Mouse (Mus musculus) midbrain, embryonic 12.5 days (tissue): ENCODE measurements at regions not wholly inside any gene's neighbourhood (a gene's known extent, or its start where the extent isn't known, plus 50 kb on each side); places are given as distances from the start of the nearest gene placed in this dataset.

ENCODE experiments used
- ATAC-seq: fragments of 200-750 bp; cut with Nextera tagmentation; 2 replicates; pipeline ENCODE4 v1.8.0; 2017; ENCODE audit warnings: low read depth, moderate TSS enrichment, moderate library complexity; ENCODE audit not compliant: low FRiP score
- H3K27ac ChIP-seq: fragments of 300-500 bp; sonication (generic); replicated peaks from 2 replicates; pipeline ENCODE4 v1.5.1; 2016; ENCODE audit warnings: mild to moderate bottlenecking
- H3K27me3 ChIP-seq: fragments of 300-500 bp; sonication (generic); 2 replicates; pipeline ENCODE4 v1.6.1; 2016; ENCODE audit warnings: mild to moderate bottlenecking
- H3K36me3 ChIP-seq: fragments of 300-500 bp; sonication (generic); 2 replicates; pipeline ENCODE4 v1.6.1; 2016
- H3K4me1 ChIP-seq: fragments of 300-500 bp; sonication (generic); 2 replicates; pipeline ENCODE4 v1.6.1; 2016
- H3K4me2 ChIP-seq: fragments of 300-500 bp; sonication (generic); replicated peaks from 2 replicates; pipeline ENCODE4 v1.6.1; 2016; ENCODE audit warnings: mild to moderate bottlenecking, moderate library complexity
- H3K4me3 ChIP-seq: fragments of 300-500 bp; sonication (generic); 2 replicates; pipeline ENCODE4 v1.5.1; 2016; ENCODE audit warnings: mild to moderate bottlenecking
- H3K9ac ChIP-seq: fragments of 300-500 bp; sonication (generic); replicated peaks from 2 replicates; pipeline ENCODE4 v1.6.1; 2016; ENCODE audit warnings: mild to moderate bottlenecking, moderate library complexity
- H3K9me3 ChIP-seq: fragments of 300-500 bp; sonication (generic); 2 replicates; pipeline ENCODE4 v1.6.1; 2016; ENCODE audit warnings: mild to moderate bottlenecking
- WGBS: fragments of 180-500 bp; shearing (Covaris S2); methylation state at CpG from one replicate; pipeline ENCODE4 v1.1.7; 2016; 5-methylcytosine and 5-hydroxymethylcytosine counted together

GRCm38 (mm10) chr3:41350331-41350730 lies 205.2 kb upstream of the Jade1 start:
- no peak overlapping the region for H3K27ac ChIP-seq
- no peaks in the 10 kb centered on the region for H3K27me3 ChIP-seq
- no peaks in the 10 kb centered on the region for H3K9me3 ChIP-seq
- no peaks in the 10 kb centered on the region for H3K4me1 ChIP-seq
- no peak for ATAC-seq
- WGBS = 78% methylated on average over 3 of the region's 3 CpGs
- no peaks in the 10 kb centered on the region for H3K36me3 ChIP-seq
- no peak overlapping the region for H3K4me2 ChIP-seq
- H3K9ac ChIP-seq = no peak overlapping the region
- no peak overlapping the region for H3K4me3 ChIP-seq

DNA sequence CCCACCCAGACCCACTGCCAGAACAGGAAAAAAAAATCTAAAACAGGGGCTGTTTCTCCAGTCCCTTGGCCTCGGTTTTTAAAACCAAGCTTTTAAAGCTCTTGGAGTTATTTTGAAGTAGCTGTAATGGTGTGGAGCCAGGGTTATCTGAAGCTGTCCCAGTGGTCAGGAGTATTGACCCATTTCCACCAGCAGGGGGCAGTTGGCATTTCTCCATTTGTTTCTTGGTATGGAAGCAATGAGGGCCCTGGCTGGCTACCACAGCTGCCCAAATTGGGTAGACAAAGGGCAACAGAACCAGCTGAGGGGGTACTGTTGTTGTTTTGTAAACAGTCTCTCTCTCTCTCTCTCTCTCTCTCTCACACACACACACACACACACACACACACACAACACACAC lies 206.7 kb upstream of the Jade1 start:
- no peak overlapping the region for H3K4me2 ChIP-seq
- no peaks in the 10 kb centered on the region for H3K9me3 ChIP-seq
- no peaks in the 10 kb centered on the region for H3K27me3 ChIP-seq
- no peaks in the 10 kb centered on the region for H3K36me3 ChIP-seq
- H3K27ac ChIP-seq = no peak overlapping the region
- H3K9ac ChIP-seq = no peak overlapping the region
- no peaks in the 10 kb centered on the region for H3K4me1 ChIP-seq
- ATAC-seq = no peak
- H3K4me3 ChIP-seq = no peak overlapping the region
- 55% methylated on average over 1 of the region's 1 CpGs for WGBS

GRCm38 (mm10) chr3:41346863-41347262 lies 208.7 kb upstream of the Jade1 start:
- no peak overlapping the region for H3K27ac ChIP-seq
- H3K4me2 ChIP-seq = no peak overlapping the region
- no peaks in the 10 kb centered on the region for H3K4me1 ChIP-seq
- ATAC-seq = no peak
- 51% methylated on average over 5 of the region's 5 CpGs for WGBS
- H3K36me3 ChIP-seq = no peaks in the 10 kb centered on the region
- no peaks in the 10 kb centered on the region for H3K27me3 ChIP-seq
- no peak overlapping the region for H3K9ac ChIP-seq
- no peak overlapping the region for H3K4me3 ChIP-seq
- H3K9me3 ChIP-seq = no peaks in the 10 kb centered on the region

DNA sequence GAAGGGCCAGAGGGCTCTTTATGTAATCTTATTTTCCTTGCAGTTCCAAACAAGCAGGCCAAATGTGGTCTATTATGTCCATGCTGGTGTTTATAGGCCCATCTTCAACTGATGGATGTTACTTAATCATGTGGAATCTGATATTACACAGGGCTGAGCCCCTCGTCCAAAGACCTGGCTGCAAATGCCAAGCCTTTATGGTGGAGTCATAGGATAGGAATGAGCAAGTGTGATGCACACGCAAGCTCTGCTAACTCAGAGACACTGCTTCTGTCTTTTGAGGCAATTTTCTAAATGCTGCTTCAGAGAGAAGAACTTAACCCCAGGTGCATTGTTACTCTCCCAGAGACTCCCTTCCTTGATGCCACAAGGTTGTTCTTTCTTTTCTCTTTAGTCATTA lies 212.1 kb upstream of the Jade1 start:
- WGBS = 81% methylated on average over 2 of the region's 2 CpGs
- Histone ChIP-seq H3K9ac (no peak overlapping the region), H3K27ac (no peak overlapping the region), H3K4me1 (no peaks in the 10 kb centered on the region), H3K36me3 (no peaks in the 10 kb centered on the region), H3K4me3 (no peak overlapping the region), H3K9me3 (no peaks in the 10 kb centered on the region), H3K27me3 (no peaks in the 10 kb centered on the region), H3K4me2 (no peak overlapping the region)
- no peak for ATAC-seq

DNA sequence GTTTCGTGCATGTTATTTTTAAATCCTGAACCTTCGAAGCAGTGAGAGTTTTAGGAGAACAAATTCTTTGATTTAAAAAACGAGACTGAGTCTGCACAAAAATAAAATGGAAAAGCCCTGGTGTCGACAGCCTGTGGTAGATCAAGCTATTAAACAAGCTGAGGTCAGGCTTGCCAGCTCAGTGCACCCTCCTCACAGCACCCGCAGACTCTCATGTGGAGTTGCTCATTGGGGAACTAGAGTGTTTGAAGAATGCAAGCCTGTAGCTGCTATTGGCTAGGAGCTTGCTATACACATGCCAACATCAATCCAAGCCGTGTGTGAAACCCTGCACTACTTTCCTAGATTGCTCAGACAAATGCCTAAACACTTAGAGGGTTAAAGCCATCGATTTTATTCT lies 223.1 kb upstream of the Jade1 start:
- Histone ChIP-seq H3K27ac (no peak overlapping the region), H3K9ac (no peak overlapping the region), H3K4me3 (no peak overlapping the region), H3K36me3 (no peaks in the 10 kb centered on the region), H3K4me2 (no peak overlapping the region), H3K27me3 (no peaks in the 10 kb centered on the region), H3K4me1 (no peaks in the 10 kb centered on the region), H3K9me3 (0 out of 2 replicates have a peak, but pooled peaks cover 3% of the 10 kb centered on the region)
- WGBS = 72% methylated on average over 7 of the region's 7 CpGs
- no peak for ATAC-seq

DNA sequence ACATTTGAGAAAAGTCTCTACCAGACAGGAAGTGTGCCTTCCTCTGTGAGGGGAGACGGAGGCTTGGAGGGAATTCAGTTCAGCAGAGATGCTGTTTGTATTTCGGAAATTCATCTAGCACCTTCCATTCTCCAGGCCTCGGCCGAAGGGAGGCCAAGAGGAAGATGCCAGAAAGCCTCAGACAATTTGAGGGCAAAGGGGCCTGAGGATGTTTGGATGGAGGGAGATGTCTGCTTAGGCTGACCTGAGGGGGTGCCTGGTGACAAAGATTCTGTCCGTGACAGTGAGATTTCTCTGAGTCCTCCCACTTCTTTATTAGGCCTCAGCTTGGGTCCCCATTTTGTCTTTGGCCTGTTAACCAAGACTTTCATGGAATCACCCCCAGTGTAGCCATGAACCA lies 225.2 kb upstream of the Jade1 start:
- Histone ChIP-seq H3K27ac (no peak overlapping the region), H3K4me1 (no peaks in the 10 kb centered on the region), H3K9me3 (0 out of 2 replicates have a peak, but pooled peaks cover 3% of the 10 kb centered on the region), H3K27me3 (no peaks in the 10 kb centered on the region), H3K36me3 (no peaks in the 10 kb centered on the region), H3K4me2 (no peak overlapping the region), H3K9ac (no peak overlapping the region), H3K4me3 (no peak overlapping the region)
- ATAC-seq = no peak
- 92% methylated on average over 5 of the region's 5 CpGs for WGBS

DNA sequence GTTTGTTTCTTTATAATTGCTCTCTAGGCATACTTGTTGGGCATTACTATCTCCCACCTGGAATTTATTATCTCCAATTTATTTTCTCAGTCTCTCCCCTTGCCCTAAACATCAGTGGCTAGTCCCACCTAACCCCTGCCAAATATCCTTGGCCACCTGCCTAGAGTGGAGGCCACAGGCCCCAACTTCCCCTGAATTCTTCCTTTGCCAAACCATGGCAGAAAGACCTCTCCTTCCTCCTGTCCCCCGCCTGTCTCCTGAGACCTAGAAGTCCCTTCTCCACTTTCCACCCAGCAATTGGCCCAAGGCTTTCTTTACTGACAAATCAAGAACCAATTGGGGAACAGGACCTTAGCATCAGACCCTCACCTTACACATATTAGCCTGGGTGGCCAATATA lies 226.7 kb upstream of the Jade1 start:
- H3K4me3 ChIP-seq = no peak overlapping the region
- 0 out of 2 replicates have a peak, but pooled peaks cover under 1% of the 10 kb centered on the region for H3K9me3 ChIP-seq
- no peaks in the 10 kb centered on the region for H3K27me3 ChIP-seq
- ATAC-seq = no peak
- no peak overlapping the region for H3K4me2 ChIP-seq
- 80% methylated on average over 1 of the region's 1 CpGs for WGBS
- H3K27ac ChIP-seq = no peak overlapping the region
- no peaks in the 10 kb centered on the region for H3K36me3 ChIP-seq
- H3K4me1 ChIP-seq = no peaks in the 10 kb centered on the region
- no peak overlapping the region for H3K9ac ChIP-seq

DNA sequence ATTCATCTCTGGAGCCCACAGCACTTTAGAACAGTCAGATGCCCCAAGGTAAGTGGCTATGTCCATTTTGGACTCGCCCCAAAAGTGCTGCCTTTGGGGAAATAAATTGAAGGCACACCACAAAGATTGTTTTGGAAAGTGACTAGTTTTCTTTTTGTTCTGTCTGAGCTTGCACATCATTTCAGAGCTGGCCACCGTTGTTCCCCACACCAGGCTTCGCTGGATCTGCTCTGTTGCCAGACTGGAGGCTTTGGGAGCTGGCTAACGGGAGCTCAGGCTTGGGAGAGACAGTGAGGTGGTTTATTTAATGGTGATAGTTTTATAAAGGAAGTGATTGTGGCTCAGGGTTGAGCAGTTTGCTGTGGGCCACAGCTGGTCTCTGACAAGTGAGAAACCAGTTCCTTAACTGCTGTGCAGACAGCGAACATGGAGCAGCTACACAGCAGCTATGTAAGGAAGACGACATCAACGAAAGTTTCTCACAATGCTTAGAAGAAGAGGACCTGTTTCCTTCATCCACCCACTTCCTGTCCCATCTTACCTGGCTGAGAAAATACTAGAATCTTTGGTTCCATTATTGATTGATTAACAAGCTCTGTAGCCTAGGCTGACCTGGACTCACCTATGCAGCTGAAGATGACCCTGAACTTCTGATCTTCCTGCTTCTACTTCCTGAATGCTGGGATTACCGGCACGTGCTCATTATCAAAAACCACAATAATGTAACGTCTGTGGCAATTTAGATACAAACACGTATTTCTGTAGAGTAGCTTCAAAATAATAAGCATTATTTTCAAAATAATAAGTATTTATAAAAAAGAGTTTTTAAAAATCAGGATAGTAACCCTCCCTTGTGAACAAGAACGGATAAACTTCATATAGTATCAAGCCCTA lies 229.1 kb upstream of the Jade1 start:
- no peaks in the 10 kb centered on the region for H3K9me3 ChIP-seq
- no peak overlapping the region for H3K27ac ChIP-seq
- no peaks in the 10 kb centered on the region for H3K4me1 ChIP-seq
- H3K4me2 ChIP-seq = no peak overlapping the region
- no peak overlapping the region for H3K9ac ChIP-seq
- WGBS = 88% methylated on average over 12 of the region's 12 CpGs
- no peaks in the 10 kb centered on the region for H3K36me3 ChIP-seq
- no peak for ATAC-seq
- no peaks in the 10 kb centered on the region for H3K27me3 ChIP-seq
- no peak overlapping the region for H3K4me3 ChIP-seq

DNA sequence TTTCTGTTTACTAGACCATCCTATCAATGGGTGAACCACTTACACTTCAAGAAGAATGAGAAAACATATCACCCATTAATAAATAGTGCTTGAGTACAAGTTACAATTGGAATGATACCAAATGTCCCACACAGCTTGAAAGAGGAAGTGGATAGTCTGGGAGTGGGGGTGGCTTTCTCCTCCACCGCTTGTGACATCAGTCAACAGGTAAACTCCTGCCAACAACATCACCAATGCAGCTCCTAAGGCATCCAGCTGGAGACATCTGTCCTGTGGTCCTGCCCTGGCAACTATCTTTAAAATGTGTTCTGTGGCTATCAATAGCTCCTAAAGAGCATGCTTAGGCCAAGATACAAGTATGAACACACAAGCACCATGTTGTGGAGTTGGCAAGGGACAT lies 233.7 kb upstream of the Jade1 start:
- Histone ChIP-seq H3K27ac (no peak overlapping the region), H3K4me2 (no peak overlapping the region), H3K9ac (no peak overlapping the region), H3K27me3 (no peaks in the 10 kb centered on the region), H3K4me1 (no peaks in the 10 kb centered on the region), H3K36me3 (no peaks in the 10 kb centered on the region), H3K4me3 (no peak overlapping the region), H3K9me3 (no peaks in the 10 kb centered on the region)
- ATAC-seq = no peak
- 93% methylated on average over 1 of the region's 1 CpGs for WGBS

DNA sequence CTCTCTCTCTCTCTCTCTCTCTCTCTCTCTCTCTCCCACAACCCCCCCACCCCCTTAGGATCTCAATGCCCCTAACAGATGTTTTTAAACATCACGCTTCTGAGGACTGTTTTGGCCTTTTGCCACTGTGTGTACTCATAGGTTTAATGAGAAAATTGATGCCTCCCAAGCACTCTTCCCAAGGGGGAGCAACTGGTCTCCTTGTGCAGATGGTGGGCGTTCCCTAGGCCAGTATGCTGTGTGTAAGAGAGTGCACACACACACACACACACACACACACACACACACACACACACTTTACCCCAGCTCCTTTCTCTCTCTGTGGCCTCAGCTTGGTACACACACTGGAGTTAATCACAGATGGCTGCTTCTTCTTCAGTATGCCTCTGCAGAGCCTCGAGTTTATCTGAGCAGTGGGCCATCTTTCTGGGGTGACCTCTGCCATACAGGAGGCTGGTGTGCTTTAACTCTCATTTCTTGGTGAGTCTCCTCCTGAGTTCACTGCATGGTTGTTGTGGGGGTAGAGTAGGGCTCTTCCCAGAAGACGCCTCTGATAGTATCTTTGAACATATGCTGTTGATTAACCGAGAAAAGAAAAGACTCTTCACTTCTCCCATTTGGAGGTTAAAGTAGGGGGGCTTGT lies 236.2 kb upstream of the Jade1 start:
- Histone ChIP-seq H3K4me3 (no peak overlapping the region), H3K4me2 (no peak overlapping the region), H3K9me3 (no peaks in the 10 kb centered on the region), H3K4me1 (no peaks in the 10 kb centered on the region), H3K27me3 (no peaks in the 10 kb centered on the region), H3K36me3 (no peaks in the 10 kb centered on the region), H3K9ac (no peak overlapping the region), H3K27ac (no peak overlapping the region)
- ATAC-seq = no peak
- 62% methylated on average over 5 of the region's 5 CpGs for WGBS

GRCm38 (mm10) chr3:41318232-41319131 lies 235.6 kb upstream of the Pgrmc2 start:
- no peak overlapping the region for H3K4me3 ChIP-seq
- H3K27me3 ChIP-seq = no peaks in the 10 kb centered on the region
- no peak overlapping the region for H3K9ac ChIP-seq
- 70% methylated on average over 12 of the region's 12 CpGs for WGBS
- no peaks in the 10 kb centered on the region for H3K9me3 ChIP-seq
- H3K4me2 ChIP-seq = no peak overlapping the region
- no peaks in the 10 kb centered on the region for H3K36me3 ChIP-seq
- ATAC-seq = no peak
- no peak overlapping the region for H3K27ac ChIP-seq
- no peaks in the 10 kb centered on the region for H3K4me1 ChIP-seq

DNA sequence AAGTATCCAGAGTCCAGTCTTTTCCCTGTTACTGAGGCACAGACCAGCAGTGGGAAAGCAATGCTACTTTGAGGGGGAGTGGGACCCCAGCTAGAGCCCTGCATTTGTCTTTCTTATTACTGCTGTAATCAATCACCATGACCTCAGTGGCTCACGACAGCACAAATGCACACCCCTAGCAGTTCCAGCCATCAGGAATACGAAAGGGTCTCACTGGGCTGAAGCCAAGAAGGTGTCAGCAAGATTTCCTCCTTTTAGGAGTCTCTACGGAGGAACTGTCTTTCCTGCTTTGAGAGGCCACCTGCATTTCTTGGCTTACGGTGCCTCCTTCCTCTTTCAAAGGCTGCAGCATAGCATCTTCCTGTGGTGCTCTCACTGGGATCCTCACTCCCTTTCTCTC lies 234.3 kb upstream of the Pgrmc2 start:
- H3K27ac ChIP-seq = no peak overlapping the region
- H3K9me3 ChIP-seq = no peaks in the 10 kb centered on the region
- ATAC-seq = no peak
- H3K9ac ChIP-seq = no peak overlapping the region
- no peaks in the 10 kb centered on the region for H3K36me3 ChIP-seq
- H3K4me1 ChIP-seq = no peaks in the 10 kb centered on the region
- H3K27me3 ChIP-seq = no peaks in the 10 kb centered on the region
- H3K4me2 ChIP-seq = no peak overlapping the region
- no peak overlapping the region for H3K4me3 ChIP-seq
- WGBS = 82% methylated on average over 4 of the region's 4 CpGs
